Mouse (Mus musculus): ENCODE data around the gene Vkorc1l1. TPM values are rescaled to one million over a fixed set of nuclear protein-coding genes. Genes with fewer than 3 reads are reported as not detected.

Gene Vkorc1l1
- polyA plus RNA-seq, 1 experiment from 2014 or later, result 20.7 TPM

DNA sequence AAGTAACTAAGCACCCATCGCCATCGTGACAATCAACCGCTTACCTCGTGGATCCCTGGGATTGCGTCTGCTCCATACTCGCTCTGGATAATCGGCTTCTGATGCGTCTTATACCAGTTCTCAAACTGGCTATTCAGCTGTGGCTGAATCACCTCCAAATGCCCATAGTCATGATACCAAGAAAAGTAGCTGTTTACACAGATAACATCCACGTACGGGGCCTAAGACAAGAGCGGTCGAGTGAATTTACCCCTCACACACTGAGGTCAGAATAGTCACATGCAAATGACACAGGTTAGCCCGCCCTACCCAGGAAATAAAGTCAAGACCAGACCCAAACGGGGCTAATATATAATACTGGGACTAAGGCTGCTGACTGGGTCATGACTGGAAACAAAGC, 51.6 kb downstream of the Vkorc1l1 start:
- TF ChIP-seq CTCF (IDR thresholded peaks at IDR 0.05; ENCODE audit: low read depth), result no peak
- no peak overlapping the region for H3K27ac ChIP-seq
- H3K4me3 ChIP-seq (replicated peaks; ENCODE audit: low read depth, low read length), result no peak overlapping the region
- H3K4me1 ChIP-seq (replicated peaks; ENCODE audit: insufficient read depth, low read length), result no peaks in the 10 kb centered on the region
- WGBS, result 93% methylated on average over 14 of the region's 14 CpGs
- no peaks in the 10 kb centered on the region for H3K27me3 ChIP-seq (ENCODE audit: insufficient read depth, low read length)
- H3K9me3 ChIP-seq (replicated peaks; ENCODE audit: low read length), result no peaks in the 10 kb centered on the region
- ATAC-seq (replicated peaks; ENCODE audit: low FRiP score, low read depth), result no peak
- H3K4me2 ChIP-seq (ENCODE audit: low read length), result no peak overlapping the region
- no peak for DNase-seq (ENCODE audit: low spot score)
- no peak overlapping the region for H3K9ac ChIP-seq (ENCODE audit: low read depth, low read length)
- H3K36me3 ChIP-seq (ENCODE audit: insufficient read depth, low read length), result 0 out of 2 replicates have a peak, but pooled peaks cover 3% of the 10 kb centered on the region

DNA sequence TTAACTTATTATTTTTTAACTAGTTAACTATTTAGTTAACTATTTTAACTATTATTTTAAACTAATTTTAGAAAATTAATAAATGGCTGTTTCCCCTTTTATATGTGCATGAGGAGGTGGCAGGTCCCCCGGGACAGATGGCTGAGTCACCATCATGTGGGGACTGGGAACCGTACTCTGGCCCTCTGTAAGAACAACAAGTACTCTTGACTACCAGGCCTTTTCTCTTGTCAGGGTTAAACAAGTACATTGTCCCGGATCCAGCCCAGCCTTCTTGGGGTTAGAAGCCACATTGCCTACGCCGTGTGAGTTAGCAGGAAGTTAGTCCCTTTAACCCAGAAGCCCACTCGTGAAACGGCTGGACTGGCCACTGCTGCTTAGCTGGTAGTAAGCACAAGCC, 53.2 kb downstream of the Vkorc1l1 start:
- Histone ChIP-seq H3K36me3 (ENCODE audit: insufficient read depth, low read length) (0 out of 2 replicates have a peak, but pooled peaks cover 3% of the 10 kb centered on the region), H3K4me2 (ENCODE audit: low read length) (no peak overlapping the region), H3K4me1 (replicated peaks; ENCODE audit: insufficient read depth, low read length) (no peaks in the 10 kb centered on the region), H3K4me3 (replicated peaks; ENCODE audit: low read depth, low read length) (no peak overlapping the region), H3K27ac (no peak overlapping the region), H3K9me3 (replicated peaks; ENCODE audit: low read length) (no peaks in the 10 kb centered on the region), H3K9ac (ENCODE audit: low read depth, low read length) (no peak overlapping the region), H3K27me3 (ENCODE audit: insufficient read depth, low read length) (no peaks in the 10 kb centered on the region)
- ATAC-seq (replicated peaks; ENCODE audit: low FRiP score, low read depth), result no peak
- no peak for TF ChIP-seq CTCF (IDR thresholded peaks at IDR 0.05; ENCODE audit: low read depth)
- WGBS, result 92% methylated on average over 7 of the region's 7 CpGs
- DNase-seq (ENCODE audit: low spot score), result no peak

DNA sequence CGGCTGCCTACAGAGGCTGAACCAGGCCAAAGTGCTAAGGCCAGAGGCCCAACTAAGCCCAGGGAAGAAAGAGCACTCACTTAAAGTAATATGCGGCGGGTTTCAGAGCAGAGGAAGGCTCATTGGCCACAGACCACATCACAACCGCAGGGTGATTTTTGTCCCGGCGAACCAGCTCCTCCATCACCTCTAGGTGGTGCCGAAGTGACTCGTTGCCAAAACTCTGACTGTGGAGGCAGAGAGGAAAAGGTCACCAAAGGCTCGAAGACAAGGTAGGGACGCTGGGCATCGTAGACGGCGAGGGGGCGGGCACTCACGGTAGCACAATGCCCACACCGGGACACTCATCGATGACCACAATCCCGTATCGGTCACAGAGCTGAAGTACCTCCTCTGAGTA, 55.9 kb downstream of the Vkorc1l1 start:
- Histone ChIP-seq H3K27me3 (ENCODE audit: insufficient read depth, low read length) (no peaks in the 10 kb centered on the region), H3K4me3 (replicated peaks; ENCODE audit: low read depth, low read length) (no peak overlapping the region), H3K27ac (no peak overlapping the region), H3K4me2 (ENCODE audit: low read length) (no peak overlapping the region), H3K36me3 (ENCODE audit: insufficient read depth, low read length) (0 out of 2 replicates have a peak, but pooled peaks cover 3% of the 10 kb centered on the region), H3K4me1 (replicated peaks; ENCODE audit: insufficient read depth, low read length) (peaks cover 8% of the 10 kb centered on the region; the same call in 1 of the 2 replicates), H3K9me3 (replicated peaks; ENCODE audit: low read length) (no peaks in the 10 kb centered on the region), H3K9ac (ENCODE audit: low read depth, low read length) (no peak overlapping the region)
- WGBS, result 73% methylated on average over 19 of the region's 19 CpGs
- ATAC-seq (replicated peaks; ENCODE audit: low FRiP score, low read depth) (no peak), DNase-seq (ENCODE audit: low spot score) (no peak)
- TF ChIP-seq CTCF (IDR thresholded peaks at IDR 0.05; ENCODE audit: low read depth), result peak; percentile 27; the same call in 1 of the 2 replicates

- H3K9me3 ChIP-seq (replicated peaks; ENCODE audit: low read length), result no peaks in the 10 kb centered on the region
- no peak overlapping the region for H3K27ac ChIP-seq
- peaks cover 13% of the 10 kb centered on the region; the same call in 1 of the 2 replicates for H3K4me1 ChIP-seq (replicated peaks; ENCODE audit: insufficient read depth, low read length)
- peak; percentile 88 for TF ChIP-seq CTCF (IDR thresholded peaks at IDR 0.05; ENCODE audit: low read depth)
- no peak overlapping the region for H3K9ac ChIP-seq (ENCODE audit: low read depth, low read length)
- H3K4me2 ChIP-seq (ENCODE audit: low read length), result no peak overlapping the region
- H3K27me3 ChIP-seq (ENCODE audit: insufficient read depth, low read length), result no peaks in the 10 kb centered on the region
- H3K36me3 ChIP-seq (ENCODE audit: insufficient read depth, low read length), result 0 out of 2 replicates have a peak, but pooled peaks cover 3% of the 10 kb centered on the region
- DNase-seq (ENCODE audit: low spot score), result peak; percentile 81
- no peak overlapping the region for H3K4me3 ChIP-seq (replicated peaks; ENCODE audit: low read depth, low read length)
- no peak for ATAC-seq (replicated peaks; ENCODE audit: low FRiP score, low read depth)
- WGBS, result 28% methylated on average over 4 of the region's 4 CpGs
These were observed 57.3 kb downstream of the Vkorc1l1 start for GRCm38 (mm10) chr5:129999097-129999496.

DNA sequence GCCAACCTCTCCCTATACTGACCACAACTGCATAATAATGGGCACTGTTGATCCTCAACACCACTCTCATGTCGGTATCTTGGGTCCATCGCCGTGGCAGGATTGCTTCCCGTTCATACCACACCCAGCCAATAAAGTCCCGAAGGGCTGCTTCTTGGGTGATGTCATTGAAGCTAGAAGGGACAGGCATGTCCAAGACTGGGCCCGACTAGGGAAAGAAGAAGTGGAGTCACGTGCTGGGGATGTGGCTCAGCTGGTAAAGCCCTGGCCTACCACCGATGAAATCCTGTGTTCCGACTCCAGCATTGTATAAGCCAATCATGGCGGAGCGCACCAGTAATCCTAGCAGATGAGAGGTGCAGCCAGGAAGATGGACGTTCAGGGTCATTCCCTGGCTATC, 59.0 kb downstream of the Vkorc1l1 start:
- DNase-seq (ENCODE audit: low spot score), result no peak
- no peak for ATAC-seq (replicated peaks; ENCODE audit: low FRiP score, low read depth)
- 87% methylated on average over 12 of the region's 12 CpGs for WGBS

GRCm38 (mm10) chr5:130001356-130001987, 59.7 kb downstream of the Vkorc1l1 start:
- DNase-seq (ENCODE audit: low spot score), result no peak
- WGBS, result 48% methylated on average over 5 of the region's 5 CpGs
- Histone ChIP-seq H3K4me1 (replicated peaks; ENCODE audit: insufficient read depth, low read length) (peaks cover 13% of the 10 kb centered on the region; the same call in 1 of the 2 replicates), H3K36me3 (ENCODE audit: insufficient read depth, low read length) (no peaks in the 10 kb centered on the region), H3K9ac (ENCODE audit: low read depth, low read length) (no peak overlapping the region), H3K4me3 (replicated peaks; ENCODE audit: low read depth, low read length) (no peak overlapping the region), H3K27me3 (ENCODE audit: insufficient read depth, low read length) (no peaks in the 10 kb centered on the region), H3K27ac (0 out of 2 replicates have a peak overlapping the region, but pooled peaks have one; percentile 79), H3K9me3 (replicated peaks; ENCODE audit: low read length) (no peaks in the 10 kb centered on the region), H3K4me2 (ENCODE audit: low read length) (peak overlapping the region; percentile 84)
- ATAC-seq (replicated peaks; ENCODE audit: low FRiP score, low read depth), result no peak
- no peak for TF ChIP-seq CTCF (IDR thresholded peaks at IDR 0.05; ENCODE audit: low read depth)

More for the DNA sequence above, 59.0 kb downstream of the Vkorc1l1 start:
- H3K27me3 ChIP-seq (ENCODE audit: insufficient read depth, low read length), result no peaks in the 10 kb centered on the region
- peaks cover 13% of the 10 kb centered on the region; the same call in 1 of the 2 replicates for H3K4me1 ChIP-seq (replicated peaks; ENCODE audit: insufficient read depth, low read length)
- H3K27ac ChIP-seq, result no peak overlapping the region
- H3K9ac ChIP-seq (ENCODE audit: low read depth, low read length), result no peak overlapping the region
- H3K4me2 ChIP-seq (ENCODE audit: low read length), result no peak overlapping the region
- no peak for TF ChIP-seq CTCF (IDR thresholded peaks at IDR 0.05; ENCODE audit: low read depth)
- H3K4me3 ChIP-seq (replicated peaks; ENCODE audit: low read depth, low read length), result no peak overlapping the region
- no peaks in the 10 kb centered on the region for H3K36me3 ChIP-seq (ENCODE audit: insufficient read depth, low read length)
- no peaks in the 10 kb centered on the region for H3K9me3 ChIP-seq (replicated peaks; ENCODE audit: low read length)

Measured in kidney, postnatal 0 days (tissue).